Mouse (Mus musculus) hindbrain, embryonic 10.5 days (tissue): ENCODE results near the gene 2700097O09Rik. TPM values are rescaled to one million over a fixed set of nuclear protein-coding genes. Genes with fewer than 3 reads are reported as not detected.
A peak's percentile ranks its signal among the peaks of the same experiment; 100 is the strongest.
"Not testable (repeated sequence)": the region's sequence is repeated elsewhere in the genome, so short reads cannot be mapped to it uniquely, and the experiment has no call there.

Source experiments
- DNase-seq: peaks from one replicate; pipeline ENCODE4 v3.0.0-alpha.2; 2017; ENCODE audit warnings: low spot score
- H3K27ac ChIP-seq: fragments of 300-500 bp; sonication (generic); 2 replicates; pipeline ENCODE4 v1.5.1; 2016; ENCODE audit warnings: mild to moderate bottlenecking, moderate library complexity
- H3K27me3 ChIP-seq: fragments of 300-500 bp; sonication (generic); 2 replicates; pipeline ENCODE4 v1.6.1; 2016; ENCODE audit warnings: mild to moderate bottlenecking; ENCODE audit not compliant: poor library complexity, insufficient read depth, severe bottlenecking
- H3K36me3 ChIP-seq: fragments of 300-500 bp; sonication (generic); 2 replicates; pipeline ENCODE4 v1.6.1; 2016; ENCODE audit warnings: mild to moderate bottlenecking, moderate library complexity
- H3K4me1 ChIP-seq: fragments of 300-500 bp; sonication (generic); replicated peaks from 2 replicates; pipeline ENCODE4 v1.6.1; 2016; ENCODE audit warnings: mild to moderate bottlenecking
- H3K4me3 ChIP-seq: fragments of 300-500 bp; sonication (generic); 2 replicates; pipeline ENCODE4 v1.5.1; 2016; ENCODE audit warnings: mild to moderate bottlenecking, moderate library complexity
- H3K9me3 ChIP-seq: fragments of 300-500 bp; sonication (generic); 2 replicates; pipeline ENCODE4 v1.6.1; 2016; ENCODE audit warnings: mild to moderate bottlenecking, moderate library complexity
- WGBS: fragments of 180-500 bp; shearing (Covaris S2); methylation state at CpG from one replicate; pipeline ENCODE4 v1.1.7; 2016; 5-methylcytosine and 5-hydroxymethylcytosine counted together
- polyA plus RNA-seq: library from polyadenylated mRNA; unstranded; fragments of >200 nt; fragmentation: Nextera tagmentation; extraction: Ambion mirVana; gene quantifications from 2 replicates; pipeline ENCODE4 v1.2.1, GENCODE M21; 2016

Gene 2700097O09Rik
- 40.7 and 41.9 TPM in 2 replicates for polyA plus RNA-seq

DNA sequence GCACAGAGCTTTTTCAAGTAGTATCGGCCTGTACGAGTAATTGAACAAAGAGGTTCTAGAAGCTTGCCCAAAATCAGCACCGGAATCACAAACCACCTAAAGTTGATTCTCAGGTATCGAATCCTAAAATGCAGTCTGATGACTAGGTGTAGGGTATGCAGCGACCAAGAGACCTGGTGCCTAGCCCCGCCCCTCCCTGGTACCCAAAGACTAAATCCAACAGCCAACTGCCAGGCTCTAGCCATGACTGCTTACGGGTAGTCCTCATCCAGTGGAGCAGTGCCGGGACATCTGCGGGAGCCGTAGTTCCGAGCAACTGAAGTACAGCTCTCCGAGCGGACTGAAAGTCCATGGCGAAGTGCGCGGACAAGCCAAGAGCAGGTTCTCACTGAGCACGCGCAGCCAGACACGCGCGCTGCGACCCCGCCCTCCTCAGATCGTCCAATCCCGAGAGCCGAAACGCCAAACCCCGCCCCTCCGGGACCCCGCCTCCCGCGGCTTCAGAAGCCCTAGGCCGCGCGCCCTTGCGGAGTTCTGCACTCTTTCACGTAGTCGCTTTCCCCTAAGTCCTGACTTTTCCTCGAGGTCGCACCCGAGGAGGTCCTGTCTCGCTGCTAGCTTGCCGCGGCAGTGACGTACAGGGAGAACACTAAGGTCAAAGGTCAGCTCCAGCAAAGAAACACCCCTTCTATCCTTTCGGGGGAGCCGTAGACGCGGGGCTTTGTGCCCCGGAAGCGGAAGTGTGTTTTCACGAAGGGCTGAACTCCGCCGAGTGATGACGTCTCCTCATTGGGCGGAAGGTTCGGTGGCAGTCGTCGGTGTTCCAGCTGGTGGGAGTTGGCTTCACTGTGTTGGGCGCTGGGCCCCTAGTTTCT, at the start of gene 2700097O09Rik, which contains the start of gene Srp54a:
TSS of gene 2700097O09Rik (minus strand) at position 385 of the 875 bp plus-strand sequence.
TSS of gene Srp54a (plus strand) at position 537 of the 875 bp plus-strand sequence.
- peak within 1 kb of the TSS; percentile 88 for H3K27ac ChIP-seq
- WGBS = under 1% methylated on average over 60 of the region's 60 CpGs

GRCm38 (mm10) chr12:55124731-55125130, 44.8 kb upstream of the 2700097O09Rik start:
- H3K4me3 ChIP-seq, H3K27ac ChIP-seq, DNase-seq, H3K36me3 ChIP-seq, H3K4me1 ChIP-seq, H3K27me3 ChIP-seq, H3K9me3 ChIP-seq: not testable (repeated sequence)
- no CpG with 5 or more reads among the region's 18 CpGs for WGBS

More for the DNA sequence above, at the start of gene 2700097O09Rik, which contains the start of gene Srp54a:
- not testable (repeated sequence) for H3K36me3 ChIP-seq, H3K27me3 ChIP-seq, H3K4me1 ChIP-seq, H3K9me3 ChIP-seq
- peak; percentile 97 for DNase-seq
- H3K4me3 ChIP-seq = peak within 1 kb of the TSS; percentile 72

GRCm38 (mm10) chr12:55124242-55124641, 44.3 kb upstream of the 2700097O09Rik start, which contains the start of gene Fam177a:
Fam177a (plus strand) TSS chr12:55124469.
- DNase-seq, H3K27ac ChIP-seq, H3K27me3 ChIP-seq, H3K4me3 ChIP-seq, H3K9me3 ChIP-seq, H3K36me3 ChIP-seq, H3K4me1 ChIP-seq: not testable (repeated sequence)
- no CpG with 5 or more reads among the region's 40 CpGs for WGBS

DNA sequence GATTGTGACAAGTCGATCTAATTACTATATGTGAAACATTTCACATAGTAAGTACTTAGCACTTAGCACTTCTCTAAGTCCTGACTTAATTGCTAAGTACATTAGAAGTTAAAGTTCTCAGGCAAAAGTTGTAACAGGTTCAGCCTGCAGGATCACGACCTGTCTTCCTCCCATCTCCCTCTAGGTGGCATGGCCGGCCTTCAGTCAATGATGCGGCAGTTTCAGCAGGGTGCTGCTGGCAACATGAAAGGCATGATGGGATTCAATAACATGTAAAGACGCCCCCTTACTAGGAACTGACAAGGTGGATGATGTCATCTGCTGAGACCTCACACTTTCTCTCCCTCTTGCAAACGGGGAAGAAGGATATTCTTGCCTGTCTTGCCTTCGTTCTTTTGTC, 32.7 kb upstream of the 2700097O09Rik start:
- not testable (repeated sequence) for H3K4me3 ChIP-seq, DNase-seq, H3K9me3 ChIP-seq, H3K36me3 ChIP-seq, H3K27me3 ChIP-seq, H3K27ac ChIP-seq, H3K4me1 ChIP-seq
- WGBS = no CpG with 5 or more reads among the region's 7 CpGs

DNA sequence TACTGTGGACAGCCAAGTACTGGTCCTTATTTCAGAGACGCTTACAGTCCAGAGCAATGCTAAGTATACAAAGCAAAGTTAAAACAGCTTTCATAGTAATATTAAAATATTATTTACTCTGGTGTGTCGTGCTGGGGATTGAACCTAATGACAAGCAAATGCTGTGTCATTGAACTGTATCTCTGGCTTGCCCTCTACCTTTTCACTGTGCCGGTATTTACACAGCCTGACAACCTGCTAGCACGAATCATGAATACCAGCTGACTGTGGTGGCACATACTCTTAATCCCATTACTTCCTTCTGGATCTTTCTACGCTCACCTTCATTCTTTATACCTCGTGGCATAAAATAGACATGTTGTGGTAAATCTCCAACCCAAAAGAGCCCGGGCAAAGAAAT, 12.2 kb upstream of the 2700097O09Rik start:
- H3K36me3 ChIP-seq, H3K27me3 ChIP-seq, H3K4me3 ChIP-seq, DNase-seq, H3K9me3 ChIP-seq, H3K27ac ChIP-seq, H3K4me1 ChIP-seq: not testable (repeated sequence)
- WGBS = 95% methylated on average over 2 of the region's 7 CpGs

DNA sequence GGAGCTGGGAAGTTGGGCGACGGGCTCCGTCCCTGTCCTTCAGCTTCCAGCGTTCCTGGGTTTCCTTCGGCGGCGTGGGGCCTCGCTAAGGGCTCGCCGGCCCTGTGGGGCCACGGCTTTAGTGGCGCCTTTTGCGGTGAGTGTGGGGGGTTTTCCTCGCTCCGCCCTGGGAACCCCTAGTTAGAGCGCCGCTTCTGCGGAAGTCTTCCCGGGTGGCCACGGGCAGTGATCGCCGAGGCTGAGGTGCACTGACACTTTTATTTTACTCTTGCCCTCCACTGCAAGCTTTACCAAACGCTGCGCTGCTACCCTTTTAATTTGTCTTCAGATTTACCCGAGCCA, 662 bp upstream of the 2700097O09Rik start:
- H3K27me3 ChIP-seq, H3K9me3 ChIP-seq, DNase-seq, H3K4me1 ChIP-seq, H3K36me3 ChIP-seq: not testable (repeated sequence)
- under 1% methylated on average over 25 of the region's 25 CpGs for WGBS
- Histone ChIP-seq H3K4me3 (peak overlapping the region; percentile 72), H3K27ac (peak overlapping the region; percentile 88)

DNA sequence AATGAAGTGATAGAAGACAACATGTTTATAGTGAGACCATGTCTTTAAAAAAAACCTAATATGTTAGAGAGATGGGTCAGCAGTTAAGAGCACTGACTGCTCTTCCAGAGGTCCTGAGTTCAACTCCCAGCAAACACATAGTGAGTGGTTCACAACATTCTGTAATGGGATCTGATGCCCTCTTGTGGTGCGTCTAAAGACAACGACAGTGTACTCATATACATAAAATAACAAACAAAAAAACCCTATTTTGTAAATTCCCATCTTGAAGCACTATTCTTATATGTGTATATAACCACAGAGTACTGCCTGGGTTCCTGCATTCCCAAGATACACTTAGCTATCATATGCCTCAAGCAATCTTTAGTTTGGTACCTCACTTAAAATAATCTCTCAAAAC, 1.2 kb downstream of the 2700097O09Rik start:
- not testable (repeated sequence) for H3K27me3 ChIP-seq, H3K4me3 ChIP-seq, H3K9me3 ChIP-seq, H3K36me3 ChIP-seq, H3K27ac ChIP-seq, DNase-seq, H3K4me1 ChIP-seq
- 64% methylated on average over 2 of the region's 2 CpGs for WGBS

GRCm38 (mm10) chr12:55075296-55075695, 4.6 kb downstream of the 2700097O09Rik start:
- Histone ChIP-seq H3K4me3 (no peak overlapping the region), H3K4me1 (peaks cover 7% of the 10 kb centered on the region; the same call in 1 of the 2 replicates), H3K27me3 (no peaks in the 10 kb centered on the region), H3K36me3 (peaks cover 8% of the 10 kb centered on the region), H3K9me3 (no peaks in the 10 kb centered on the region), H3K27ac (no peak overlapping the region)
- DNase-seq = no peak
- 92% methylated on average over 2 of the region's 2 CpGs for WGBS

- H3K4me1 ChIP-seq = no peaks in the 10 kb centered on the region
- WGBS = 95% methylated on average over 7 of the region's 7 CpGs
- no peak overlapping the region for H3K4me3 ChIP-seq
Measured at GRCm38 (mm10) chr12:55073686-55074085, 6.2 kb downstream of the 2700097O09Rik start.

DNA sequence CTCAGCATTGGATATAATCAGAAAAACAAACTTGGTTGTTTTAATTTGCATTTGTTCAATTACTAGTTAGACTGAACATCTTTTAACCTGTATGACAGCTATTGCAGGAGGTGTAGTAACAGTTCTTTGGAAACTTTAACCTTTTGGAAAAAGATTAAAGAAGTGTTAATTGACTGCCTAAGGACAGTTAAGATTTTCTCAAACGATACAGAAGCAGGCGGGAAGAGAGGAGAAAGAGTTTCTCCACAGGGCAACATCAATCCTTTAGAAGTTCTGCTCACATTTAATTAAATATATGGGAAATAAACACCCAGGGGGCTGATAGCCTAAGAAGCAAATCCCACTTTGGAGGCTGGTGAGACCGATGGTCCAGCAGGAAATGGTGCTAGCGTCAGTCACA, 7.4 kb downstream of the 2700097O09Rik start:
- whole genome bisulfite sequencing = 71% methylated on average over 4 of the region's 4 CpGs
- Histone ChIP-seq H3K36me3 (peaks cover 13% of the 10 kb centered on the region), H3K9me3 (no peaks in the 10 kb centered on the region), H3K4me1 (no peaks in the 10 kb centered on the region), H3K4me3 (no peak overlapping the region), H3K27me3 (no peaks in the 10 kb centered on the region), H3K27ac (no peak overlapping the region)
- no peak for DNase-seq

More at GRCm38 (mm10) chr12:55073686-55074085, 6.2 kb downstream of the 2700097O09Rik start:
- no peak overlapping the region for H3K27ac ChIP-seq
- peaks cover 8% of the 10 kb centered on the region for H3K36me3 ChIP-seq
- no peaks in the 10 kb centered on the region for H3K9me3 ChIP-seq
- DNase-seq = no peak
- H3K27me3 ChIP-seq = no peaks in the 10 kb centered on the region

- no peak for DNase-seq
- Histone ChIP-seq H3K4me3 (no peak overlapping the region), H3K36me3 (peaks cover 24% of the 10 kb centered on the region), H3K27me3 (no peaks in the 10 kb centered on the region), H3K4me1 (no peaks in the 10 kb centered on the region), H3K9me3 (no peaks in the 10 kb centered on the region), H3K27ac (no peak overlapping the region)
- WGBS = 91% methylated on average over 1 of the region's 1 CpGs
Measured at GRCm38 (mm10) chr12:55062141-55062540, 17.8 kb downstream of the 2700097O09Rik start.

- WGBS = 88% methylated on average over 10 of the region's 10 CpGs
Measured at GRCm38 (mm10) chr12:55061006-55061405, 18.9 kb downstream of the 2700097O09Rik start.

GRCm38 (mm10) chr12:55060212-55060898, 19.6 kb downstream of the 2700097O09Rik start:
- Histone ChIP-seq H3K4me1 (no peaks in the 10 kb centered on the region), H3K27ac (no peak overlapping the region), H3K4me3 (no peak overlapping the region), H3K36me3 (peaks cover 29% of the 10 kb centered on the region), H3K27me3 (no peaks in the 10 kb centered on the region), H3K9me3 (no peaks in the 10 kb centered on the region)
- no peak for DNase-seq
- 92% methylated on average over 6 of the region's 6 CpGs for WGBS

More at GRCm38 (mm10) chr12:55061006-55061405, 18.9 kb downstream of the 2700097O09Rik start:
- Histone ChIP-seq H3K9me3 (no peaks in the 10 kb centered on the region), H3K4me1 (no peaks in the 10 kb centered on the region), H3K36me3 (peaks cover 29% of the 10 kb centered on the region), H3K4me3 (no peak overlapping the region), H3K27me3 (no peaks in the 10 kb centered on the region), H3K27ac (no peak overlapping the region)
- DNase-seq = no peak
